Mouse (Mus musculus): ENCODE data around the gene Mtrex. TPM values are rescaled to one million over a fixed set of nuclear protein-coding genes. Genes with fewer than 3 reads are reported as not detected.

Mtrex gene
- total RNA-seq (2014; fragmentation: Nextera tagmentation): 81.8 and 86.2 TPM in 2 replicates
- total RNA-seq (2017): 109 and 113 TPM in 2 replicates

DNA sequence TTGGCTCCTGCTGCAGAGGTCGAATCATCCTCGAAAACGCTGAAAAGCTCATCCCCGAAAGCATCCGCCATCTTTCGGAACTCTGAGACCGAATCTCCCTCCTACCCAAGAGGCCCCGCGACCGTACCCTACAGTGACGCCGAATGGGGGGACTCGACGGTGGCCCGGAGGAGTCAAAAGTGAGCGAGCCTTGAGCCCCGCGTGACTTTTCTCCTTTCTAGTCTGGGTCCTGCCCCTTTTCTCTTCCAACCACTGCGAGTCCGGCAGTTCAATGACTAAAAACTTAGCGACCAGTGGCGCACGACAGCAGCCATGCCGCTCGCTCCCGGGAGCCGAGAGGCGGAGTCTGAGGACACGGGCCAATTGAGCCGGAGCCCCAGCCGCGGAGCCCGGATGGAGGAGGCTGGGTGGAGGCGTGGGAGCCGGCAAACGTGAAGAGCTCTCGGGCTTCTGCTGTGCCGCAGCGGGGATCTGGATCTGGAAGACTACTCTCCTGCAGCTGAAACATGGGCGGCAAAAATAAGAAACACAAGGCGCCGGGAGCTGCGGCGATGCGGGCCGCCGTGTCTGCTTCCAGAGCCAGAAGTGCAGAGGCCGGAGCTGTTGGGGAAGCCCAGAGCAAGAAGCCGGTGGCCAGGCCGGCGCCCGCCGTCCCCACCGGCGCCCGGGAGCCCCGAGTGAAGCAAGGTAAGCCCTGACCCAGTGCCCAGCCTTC, at the start of gene Mtrex, which contains the start of gene Dhx29:
Gene Mtrex, minus strand, starts transcription at position 112 of the 715 bp plus-strand sequence.
Gene Dhx29, plus strand, starts transcription at position 168 of the 715 bp plus-strand sequence.
- peak; percentile 99 for ATAC-seq (replicated peaks; ENCODE audit: low FRiP score, low TSS enrichment, poor library complexity, severe bottlenecking)

- 0 out of 2 replicates have a peak, but pooled peaks have one; percentile 11 for ATAC-seq (replicated peaks; ENCODE audit: low FRiP score, low TSS enrichment, poor library complexity, severe bottlenecking)
Measured at GRCm38 (mm10) chr13:112976720-112977119, 49.5 kb upstream of the Mtrex start.

- ATAC-seq (replicated peaks; ENCODE audit: low FRiP score, low TSS enrichment, poor library complexity, severe bottlenecking): no peak
Measured at GRCm38 (mm10) chr13:112967267-112967666, 40.1 kb upstream of the Mtrex start.

- no peak for ATAC-seq (replicated peaks; ENCODE audit: low FRiP score, low TSS enrichment, poor library complexity, severe bottlenecking)
Measured at GRCm38 (mm10) chr13:112964421-112964820, 37.2 kb upstream of the Mtrex start.

- ATAC-seq (replicated peaks; ENCODE audit: low FRiP score, low TSS enrichment, poor library complexity, severe bottlenecking): no peak
Measured at GRCm38 (mm10) chr13:112963081-112963480, 35.9 kb upstream of the Mtrex start.

GRCm38 (mm10) chr13:112954067-112954466, 26.9 kb upstream of the Mtrex start:
- no peak for ATAC-seq (replicated peaks; ENCODE audit: low FRiP score, low TSS enrichment, poor library complexity, severe bottlenecking)

- ATAC-seq (replicated peaks; ENCODE audit: low FRiP score, low TSS enrichment, poor library complexity, severe bottlenecking): no peak
Measured at GRCm38 (mm10) chr13:112945900-112946299, 18.7 kb upstream of the Mtrex start.

DNA sequence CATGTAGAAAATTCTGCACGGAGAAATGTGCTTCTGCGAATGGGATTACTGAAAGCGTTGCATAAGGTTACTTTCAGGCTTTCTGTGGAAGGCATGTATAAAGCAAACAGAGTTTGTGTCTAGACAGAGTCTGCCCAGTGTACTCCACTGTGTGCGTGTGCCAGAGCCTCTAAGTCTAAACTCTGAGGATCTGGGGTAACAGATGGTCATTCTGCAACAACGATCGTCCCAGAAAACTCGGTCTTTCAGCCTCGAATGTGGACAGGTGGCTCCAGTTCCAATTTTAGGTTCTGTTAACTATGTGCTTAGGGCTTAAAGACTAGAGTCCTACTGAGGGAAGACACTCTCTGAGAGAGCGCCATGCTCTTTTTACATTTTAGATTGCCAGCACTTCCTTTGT, 18.1 kb upstream of the Mtrex start:
- ATAC-seq (replicated peaks; ENCODE audit: low FRiP score, low TSS enrichment, poor library complexity, severe bottlenecking): no peak

- ATAC-seq (replicated peaks; ENCODE audit: low FRiP score, low TSS enrichment, poor library complexity, severe bottlenecking): peak; percentile 86
Measured at GRCm38 (mm10) chr13:112941879-112942330, 14.7 kb upstream of the Mtrex start.

DNA sequence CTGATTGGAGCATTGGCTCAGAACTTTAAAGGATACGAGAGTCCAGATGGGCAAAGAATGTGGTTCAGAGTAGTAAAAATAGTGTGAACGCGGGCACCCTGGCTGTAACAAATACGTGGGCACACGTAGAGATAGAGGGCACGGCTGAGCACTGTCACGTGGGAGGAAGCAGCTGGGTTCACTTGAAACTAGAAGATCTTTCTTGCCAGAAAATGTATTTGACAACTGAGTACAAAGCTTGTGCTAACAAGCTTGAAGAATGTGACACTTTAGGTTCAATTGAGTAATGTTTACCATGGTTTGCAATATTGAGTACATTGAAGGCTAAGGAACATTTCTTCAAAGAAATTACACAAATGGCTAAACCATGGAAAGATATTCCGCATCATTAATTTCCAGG, 10.9 kb upstream of the Mtrex start:
- ATAC-seq (replicated peaks; ENCODE audit: low FRiP score, low TSS enrichment, poor library complexity, severe bottlenecking): no peak

GRCm38 (mm10) chr13:112928038-112928668, 955 bp upstream of the Mtrex start:
- ATAC-seq (replicated peaks; ENCODE audit: low FRiP score, low TSS enrichment, poor library complexity, severe bottlenecking): no peak

DNA sequence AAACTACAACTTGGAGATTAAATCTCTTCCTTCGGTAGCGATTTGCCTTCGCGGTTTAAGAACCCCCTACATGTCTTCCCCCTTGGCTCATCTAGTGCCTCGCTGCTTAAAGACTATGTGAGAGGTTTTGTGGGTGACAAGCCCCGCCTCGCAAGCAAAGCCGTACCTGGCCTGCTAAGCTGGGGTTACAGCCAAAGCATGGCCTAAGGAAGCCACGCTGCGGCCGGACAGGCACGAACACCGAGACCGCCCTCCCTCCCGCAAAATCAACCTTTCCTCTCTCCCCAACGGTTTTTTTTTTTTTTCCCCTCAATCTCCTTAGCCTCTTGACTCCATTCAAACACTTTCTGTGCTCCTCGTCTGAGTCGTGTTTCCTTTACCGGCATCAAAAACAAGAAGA, 402 bp downstream of the Mtrex start:
- peak; percentile 46 for ATAC-seq (replicated peaks; ENCODE audit: low FRiP score, low TSS enrichment, poor library complexity, severe bottlenecking)

- ATAC-seq (replicated peaks; ENCODE audit: low FRiP score, low TSS enrichment, poor library complexity, severe bottlenecking): no peak
Measured at GRCm38 (mm10) chr13:112925976-112926375, 1.2 kb downstream of the Mtrex start.

DNA sequence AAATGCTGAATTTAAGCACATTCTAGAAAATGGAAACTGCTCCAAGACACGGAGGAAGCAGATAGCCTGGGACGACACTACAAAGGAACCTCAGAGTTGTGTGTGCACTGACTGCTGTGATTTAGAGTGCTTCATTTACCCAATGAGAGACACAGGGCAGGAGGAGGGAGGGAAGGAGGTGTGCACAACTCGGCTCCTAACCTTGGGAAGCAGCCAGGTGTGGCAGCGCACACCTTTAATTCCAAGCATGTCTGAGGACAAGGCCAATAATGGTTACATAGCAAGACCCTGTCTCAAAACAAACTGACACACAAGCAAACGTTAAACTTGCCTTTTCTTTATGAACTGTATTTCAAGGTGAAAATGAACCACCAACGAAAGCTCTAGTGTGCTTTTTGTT, 1.9 kb downstream of the Mtrex start:
- no peak for ATAC-seq (replicated peaks; ENCODE audit: low FRiP score, low TSS enrichment, poor library complexity, severe bottlenecking)

DNA sequence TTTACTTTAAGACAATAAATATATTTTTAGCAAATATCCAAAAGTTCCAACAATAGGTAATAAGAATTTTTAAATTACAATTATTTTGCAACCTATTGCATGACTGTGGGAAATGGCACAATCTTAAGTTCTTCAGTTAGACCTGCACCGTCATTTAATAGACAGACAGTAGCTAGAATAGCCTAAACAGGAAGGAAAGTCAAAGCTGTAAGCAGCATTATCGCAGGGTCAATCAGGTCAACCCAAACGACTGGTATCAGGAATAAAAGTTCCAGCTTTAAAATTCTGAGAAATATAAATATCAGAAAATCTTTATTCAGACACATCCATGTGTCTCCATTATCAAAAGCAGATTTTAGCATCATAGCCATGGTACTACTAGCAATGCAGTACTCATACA, 6.3 kb downstream of the Mtrex start:
- ATAC-seq (replicated peaks; ENCODE audit: low FRiP score, low TSS enrichment, poor library complexity, severe bottlenecking): no peak

- no peak for ATAC-seq (replicated peaks; ENCODE audit: low FRiP score, low TSS enrichment, poor library complexity, severe bottlenecking)
Measured at GRCm38 (mm10) chr13:112919141-112919865, 7.9 kb downstream of the Mtrex start.

DNA sequence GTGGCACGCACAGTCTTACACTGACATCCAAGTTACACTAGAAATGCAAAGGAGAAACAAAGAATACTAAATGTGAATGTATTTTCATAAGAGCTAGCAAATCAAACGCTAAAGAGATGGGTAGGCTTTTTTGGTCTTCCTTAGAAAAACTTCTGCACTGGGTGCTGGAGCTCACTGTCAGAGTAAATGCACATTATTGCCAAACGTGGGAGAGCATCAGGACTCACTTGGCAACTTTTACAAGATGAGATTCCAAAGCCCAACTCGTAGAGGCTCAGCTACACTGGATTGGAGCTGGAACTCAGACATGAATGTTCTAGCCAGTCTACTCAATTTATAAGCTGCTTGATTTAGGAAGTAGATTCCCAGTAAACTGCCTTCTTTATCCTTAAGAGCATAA, 16.8 kb downstream of the Mtrex start:
- ATAC-seq (replicated peaks; ENCODE audit: low FRiP score, low TSS enrichment, poor library complexity, severe bottlenecking): no peak

DNA sequence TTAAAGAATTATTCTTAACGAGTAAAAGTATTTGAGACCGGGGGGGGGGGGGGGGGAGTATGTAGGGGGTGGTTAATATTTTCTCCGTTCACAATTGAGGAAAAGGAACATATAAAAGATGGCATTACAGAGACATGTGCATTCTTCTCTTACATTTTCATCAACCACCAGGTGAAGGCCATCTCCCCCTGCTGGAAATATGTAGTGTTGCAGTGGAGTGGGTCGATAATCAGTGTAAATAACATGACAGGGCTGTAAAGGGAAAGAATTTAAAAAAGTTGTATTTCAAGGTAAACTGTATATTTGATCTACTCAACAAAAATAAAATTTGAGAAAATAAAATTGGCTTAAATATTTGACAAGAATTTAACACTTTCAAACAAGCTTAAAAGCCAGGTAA, 17.5 kb downstream of the Mtrex start:
- 0 out of 2 replicates have a peak, but pooled peaks have one; percentile 53 for ATAC-seq (replicated peaks; ENCODE audit: low FRiP score, low TSS enrichment, poor library complexity, severe bottlenecking)

- ATAC-seq (replicated peaks; ENCODE audit: low FRiP score, low TSS enrichment, poor library complexity, severe bottlenecking): no peak
Measured at GRCm38 (mm10) chr13:112902176-112902575, 25.0 kb downstream of the Mtrex start.

GRCm38 (mm10) chr13:112887234-112887633, 40.0 kb downstream of the Mtrex start:
- no peak for ATAC-seq (replicated peaks; ENCODE audit: low FRiP score, low TSS enrichment, poor library complexity, severe bottlenecking)

Measured in megakaryocyte-erythroid progenitor cell, adult 5-6 weeks (primary cell).